Mouse (Mus musculus): ENCODE data around the gene Slc12a6. TPM values are rescaled to one million over a fixed set of nuclear protein-coding genes. Genes with fewer than 3 reads are reported as not detected.
A peak's percentile ranks its signal among the peaks of the same experiment; 100 is the strongest.

Gene Slc12a6
- polyA plus RNA-seq, 1 experiment, result 31.9 TPM

DNA sequence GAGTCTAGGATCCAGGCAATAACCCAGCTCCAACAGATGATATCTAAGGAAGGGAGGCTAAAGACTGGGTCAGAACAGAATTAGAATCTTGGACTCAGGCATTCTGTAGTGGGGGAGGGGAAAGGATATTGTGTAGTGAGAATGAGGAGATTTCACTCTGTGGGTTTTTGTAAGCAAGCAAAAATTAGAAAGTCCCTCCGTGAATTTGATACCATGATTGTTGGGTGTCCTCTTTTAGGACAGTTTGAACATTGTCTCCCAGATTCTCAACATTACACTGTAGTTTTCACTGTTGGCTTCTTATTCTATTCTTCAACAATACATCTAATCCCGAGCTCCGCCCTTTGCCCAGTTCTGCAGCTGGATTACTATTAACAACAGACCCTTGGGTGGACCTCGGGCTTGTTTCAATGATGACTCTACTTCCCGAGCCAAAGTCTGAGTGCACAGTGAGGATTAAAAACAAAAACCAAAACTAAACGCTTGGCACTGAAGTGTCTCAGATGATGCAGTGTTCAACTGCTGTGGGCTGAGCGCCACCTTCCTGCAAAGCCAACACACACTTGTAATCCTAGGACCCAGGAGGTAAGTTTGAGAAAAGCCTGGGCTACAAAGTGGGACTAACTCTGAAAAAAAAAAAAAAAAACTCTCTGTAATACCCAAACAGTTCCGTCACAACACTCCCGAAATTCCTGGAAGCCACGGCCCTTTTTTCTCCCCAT is 6.2 kb upstream of the Slc12a6 start, which contains the start of gene Nutm1:
Gene Nutm1 (minus strand): TSS at position 51 of the 722 bp plus-strand sequence.
- H3K27ac ChIP-seq (ENCODE audit: insufficient read depth, low read length), result no peak within 1 kb of the TSS
- H3K36me3 ChIP-seq (ENCODE audit: control insufficient read depth, insufficient read depth, low read length, poor library complexity, severe bottlenecking), result peaks cover 5% of the 10 kb centered on the region
- no peaks in the 10 kb centered on the region for H3K9me3 ChIP-seq (replicated peaks; ENCODE audit: control insufficient read depth, insufficient read depth, low read length, poor library complexity, severe bottlenecking)
- H3K27me3 ChIP-seq (ENCODE audit: control insufficient read depth, insufficient read depth, low read length, poor library complexity, severe bottlenecking), result no peaks in the 10 kb centered on the region
- H3K4me3 ChIP-seq (ENCODE audit: low read depth, low read length), result no peak within 1 kb of the TSS
- TF ChIP-seq EP300 (IDR thresholded peaks at IDR 0.05; ENCODE audit: insufficient read depth, low read depth, low read length) (no peak), CTCF (IDR thresholded peaks at IDR 0.05; ENCODE audit: low read depth, low read length) (peak; percentile 44), POLR2A (IDR thresholded peaks at IDR 0.05; ENCODE audit: insufficient read depth, low read length) (no peak)
- H3K4me1 ChIP-seq (ENCODE audit: control insufficient read depth, insufficient read depth, low read length), result no peaks in the 10 kb centered on the region
- no peak within 1 kb of the TSS for H3K9ac ChIP-seq (ENCODE audit: low read depth, poor library complexity, severe bottlenecking)

DNA sequence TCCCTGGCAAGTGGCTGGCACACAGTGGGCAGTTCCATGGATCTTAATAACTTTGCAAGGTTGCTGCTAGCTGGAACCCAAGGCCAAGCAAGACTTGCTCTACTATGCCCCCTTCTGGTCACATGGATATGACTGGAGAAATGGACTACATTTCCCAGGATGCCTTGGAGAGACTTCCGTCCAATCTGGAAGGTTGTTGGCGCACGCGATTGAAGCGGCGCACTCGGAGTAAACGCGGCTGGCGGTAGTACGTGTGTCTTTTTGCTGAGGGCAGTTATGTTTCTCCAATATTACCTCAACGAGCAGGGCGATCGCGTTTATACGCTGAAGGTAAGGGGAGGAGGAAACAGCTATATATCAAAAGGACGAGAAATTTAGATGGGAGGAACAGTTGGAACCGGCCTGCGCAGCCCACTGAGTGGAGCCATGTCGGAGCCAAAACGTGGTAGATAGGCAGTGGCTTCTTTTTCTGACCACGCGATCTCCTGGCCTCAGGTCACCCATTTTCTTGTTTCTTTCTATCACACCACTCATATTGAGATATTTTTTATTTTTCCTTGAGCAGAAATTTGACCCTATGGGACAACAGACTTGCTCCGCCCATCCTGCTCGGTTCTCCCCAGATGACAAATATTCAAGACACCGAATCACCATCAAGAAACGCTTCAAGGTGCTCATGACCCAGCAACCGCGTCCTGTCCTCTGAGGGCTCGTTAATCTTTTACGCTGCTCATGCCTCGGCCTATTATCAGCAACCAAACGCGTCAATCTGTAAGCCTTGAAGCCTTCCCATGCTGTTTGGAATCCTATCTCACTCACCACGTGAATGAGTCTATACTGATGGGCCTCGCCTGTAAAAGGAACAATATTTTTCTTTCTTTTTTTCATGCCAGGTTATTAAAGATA is 3.6 kb upstream of the Slc12a6 start, which contains the start of gene Nop10:
Gene Nop10 (plus strand): TSS at position 179 of the 906 bp plus-strand sequence.
- H3K27ac ChIP-seq (ENCODE audit: insufficient read depth, low read length), result peak within 1 kb of the TSS; percentile 16; the same call in 1 of the 2 replicates
- no peaks in the 10 kb centered on the region for H3K4me1 ChIP-seq (ENCODE audit: control insufficient read depth, insufficient read depth, low read length)
- H3K4me3 ChIP-seq (ENCODE audit: low read depth, low read length), result peak within 1 kb of the TSS; percentile 98
- H3K9me3 ChIP-seq (replicated peaks; ENCODE audit: control insufficient read depth, insufficient read depth, low read length, poor library complexity, severe bottlenecking), result no peaks in the 10 kb centered on the region
- H3K9ac ChIP-seq (ENCODE audit: low read depth, poor library complexity, severe bottlenecking), result peak within 1 kb of the TSS; percentile 79
- TF ChIP-seq CTCF (IDR thresholded peaks at IDR 0.05; ENCODE audit: low read depth, low read length) (peak; percentile 65), POLR2A (IDR thresholded peaks at IDR 0.05; ENCODE audit: insufficient read depth, low read length) (peak; percentile 100), EP300 (IDR thresholded peaks at IDR 0.05; ENCODE audit: insufficient read depth, low read depth, low read length) (no peak)
- no peaks in the 10 kb centered on the region for H3K27me3 ChIP-seq (ENCODE audit: control insufficient read depth, insufficient read depth, low read length, poor library complexity, severe bottlenecking)
- H3K36me3 ChIP-seq (ENCODE audit: control insufficient read depth, insufficient read depth, low read length, poor library complexity, severe bottlenecking), result peaks cover 5% of the 10 kb centered on the region

DNA sequence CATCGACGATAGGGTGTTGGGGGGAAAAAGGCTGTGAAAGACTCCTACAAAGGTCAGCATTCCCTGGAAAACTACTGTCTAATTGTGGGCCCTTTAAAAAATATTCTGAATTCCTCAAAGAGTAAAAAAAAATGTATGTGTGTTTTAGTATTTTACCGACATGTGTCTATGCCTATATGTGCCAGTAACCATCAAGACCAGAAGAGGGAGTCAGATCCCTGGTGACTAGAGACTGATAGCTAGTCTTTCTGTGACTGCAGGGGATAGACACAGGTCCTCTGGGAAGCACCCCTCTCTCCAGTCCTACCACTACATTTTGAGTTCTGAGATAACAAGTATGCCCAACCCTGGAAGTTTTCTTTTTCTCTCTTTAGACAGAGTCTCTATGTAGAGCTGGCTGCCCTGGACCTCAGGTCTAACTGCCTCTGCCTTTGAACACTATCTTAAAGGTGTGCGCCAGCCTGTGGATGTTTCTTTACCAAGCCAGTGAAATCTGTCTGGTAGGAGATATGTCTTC is 2.8 kb upstream of the Slc12a6 start:
- Histone ChIP-seq H3K9me3 (replicated peaks; ENCODE audit: control insufficient read depth, insufficient read depth, low read length, poor library complexity, severe bottlenecking) (no peaks in the 10 kb centered on the region), H3K27ac (ENCODE audit: insufficient read depth, low read length) (no peak overlapping the region), H3K27me3 (ENCODE audit: control insufficient read depth, insufficient read depth, low read length, poor library complexity, severe bottlenecking) (no peaks in the 10 kb centered on the region), H3K4me1 (ENCODE audit: control insufficient read depth, insufficient read depth, low read length) (no peaks in the 10 kb centered on the region), H3K4me3 (ENCODE audit: low read depth, low read length) (peak overlapping the region; percentile 98), H3K9ac (ENCODE audit: low read depth, poor library complexity, severe bottlenecking) (peak overlapping the region; percentile 79), H3K36me3 (ENCODE audit: control insufficient read depth, insufficient read depth, low read length, poor library complexity, severe bottlenecking) (peaks cover 5% of the 10 kb centered on the region)
- no peak for TF ChIP-seq CTCF (IDR thresholded peaks at IDR 0.05; ENCODE audit: low read depth, low read length)
- no peak for TF ChIP-seq POLR2A (IDR thresholded peaks at IDR 0.05; ENCODE audit: insufficient read depth, low read length)
- TF ChIP-seq EP300 (IDR thresholded peaks at IDR 0.05; ENCODE audit: insufficient read depth, low read depth, low read length), result no peak

DNA sequence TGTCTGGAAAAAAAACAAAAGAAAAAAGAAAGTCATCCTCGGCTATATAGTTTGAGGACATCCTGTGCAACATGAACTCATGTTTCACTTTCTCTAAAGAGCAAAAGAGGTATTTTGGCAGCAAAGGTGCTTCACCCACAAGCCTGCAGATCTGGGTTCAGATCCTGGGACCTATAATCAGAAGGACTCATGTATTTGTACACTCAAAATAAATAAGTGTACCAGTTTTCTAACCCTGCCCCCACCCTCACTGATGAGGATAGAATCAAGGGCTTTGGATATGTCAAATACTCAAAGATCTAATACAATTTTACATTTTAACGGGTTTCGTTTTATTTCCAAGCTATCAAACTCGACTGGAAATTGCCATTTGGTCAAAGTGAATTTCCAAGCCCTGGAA is 1.3 kb upstream of the Slc12a6 start:
- no peak overlapping the region for H3K27ac ChIP-seq (ENCODE audit: insufficient read depth, low read length)
- no peak for TF ChIP-seq POLR2A (IDR thresholded peaks at IDR 0.05; ENCODE audit: insufficient read depth, low read length)
- no peak for TF ChIP-seq CTCF (IDR thresholded peaks at IDR 0.05; ENCODE audit: low read depth, low read length)
- no peak for TF ChIP-seq EP300 (IDR thresholded peaks at IDR 0.05; ENCODE audit: insufficient read depth, low read depth, low read length)

DNA sequence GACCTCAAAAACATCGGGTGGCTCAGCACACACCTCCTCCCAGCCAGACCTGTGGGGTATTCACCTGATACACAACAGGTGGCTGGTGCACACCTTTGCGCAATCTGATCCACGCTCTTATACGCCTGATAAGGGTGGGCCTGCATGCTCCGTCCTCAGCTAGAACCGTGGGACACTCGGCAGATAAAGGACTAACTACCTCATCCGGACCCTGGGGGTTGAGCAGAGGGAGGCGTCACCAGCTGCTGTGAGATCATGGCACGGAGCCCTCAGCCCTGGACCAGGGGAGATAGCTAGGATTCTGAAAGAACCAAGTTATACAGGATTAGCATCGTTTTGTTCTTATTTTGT is 592 bp downstream of the Slc12a6 start, which contains the start of gene Gm21985:
Gene Gm21985 (plus strand): TSS at position 73 of the 351 bp plus-strand sequence.
- Histone ChIP-seq H3K27ac (ENCODE audit: insufficient read depth, low read length) (peak within 1 kb of the TSS; percentile 28), H3K9ac (ENCODE audit: low read depth, poor library complexity, severe bottlenecking) (peak within 1 kb of the TSS; percentile 66), H3K9me3 (replicated peaks; ENCODE audit: control insufficient read depth, insufficient read depth, low read length, poor library complexity, severe bottlenecking) (no peaks in the 10 kb centered on the region), H3K36me3 (ENCODE audit: control insufficient read depth, insufficient read depth, low read length, poor library complexity, severe bottlenecking) (peaks cover 5% of the 10 kb centered on the region), H3K4me3 (ENCODE audit: low read depth, low read length) (peak within 1 kb of the TSS; percentile 82), H3K4me1 (ENCODE audit: control insufficient read depth, insufficient read depth, low read length) (no peaks in the 10 kb centered on the region), H3K27me3 (ENCODE audit: control insufficient read depth, insufficient read depth, low read length, poor library complexity, severe bottlenecking) (no peaks in the 10 kb centered on the region)
- TF ChIP-seq CTCF (IDR thresholded peaks at IDR 0.05; ENCODE audit: low read depth, low read length) (no peak), EP300 (IDR thresholded peaks at IDR 0.05; ENCODE audit: insufficient read depth, low read depth, low read length) (no peak), POLR2A (IDR thresholded peaks at IDR 0.05; ENCODE audit: insufficient read depth, low read length) (no peak)

More for the DNA sequence above, 1.3 kb upstream of the Slc12a6 start:
- Histone ChIP-seq H3K9me3 (replicated peaks; ENCODE audit: control insufficient read depth, insufficient read depth, low read length, poor library complexity, severe bottlenecking) (no peaks in the 10 kb centered on the region), H3K36me3 (ENCODE audit: control insufficient read depth, insufficient read depth, low read length, poor library complexity, severe bottlenecking) (peaks cover 5% of the 10 kb centered on the region), H3K9ac (ENCODE audit: low read depth, poor library complexity, severe bottlenecking) (no peak overlapping the region), H3K4me3 (ENCODE audit: low read depth, low read length) (no peak overlapping the region), H3K27me3 (ENCODE audit: control insufficient read depth, insufficient read depth, low read length, poor library complexity, severe bottlenecking) (no peaks in the 10 kb centered on the region), H3K4me1 (ENCODE audit: control insufficient read depth, insufficient read depth, low read length) (no peaks in the 10 kb centered on the region)

Measured in ES-Bruce4 (cell line).